Mouse (Mus musculus): ENCODE measurements around the gene Dusp10. TPM values are rescaled to one million over a fixed set of nuclear protein-coding genes. Genes with fewer than 3 reads are reported as not detected.
A peak's percentile ranks its signal among the peaks of the same experiment; 100 is the strongest.

The Dusp10 gene
- total RNA-seq, 2 experiments from 2014 or later = 4.3 to 7.5 TPM

DNA sequence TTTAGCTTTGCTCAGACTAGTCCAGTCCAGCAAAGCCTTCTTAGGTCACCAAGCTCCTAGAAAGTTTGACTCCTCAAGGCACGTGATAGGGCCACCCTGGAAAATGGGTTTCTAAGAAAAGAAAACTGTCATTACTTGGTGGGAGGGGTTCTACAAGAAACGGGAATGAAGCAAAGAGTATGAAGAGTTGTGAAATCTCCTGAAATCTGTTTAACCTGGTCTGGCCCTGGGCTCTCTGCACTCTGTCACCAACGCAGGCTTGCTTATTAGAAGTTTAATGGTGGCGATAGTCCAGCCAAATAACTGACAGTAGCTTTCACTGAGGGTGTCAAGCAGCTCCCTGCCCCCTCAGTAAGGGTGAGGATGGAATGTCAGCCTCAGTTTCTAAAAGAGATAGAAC is 40.0 kb downstream of the Dusp10 start:
- ATAC-seq (ENCODE audit: poor library complexity, severe bottlenecking) = peak; percentile 49

DNA sequence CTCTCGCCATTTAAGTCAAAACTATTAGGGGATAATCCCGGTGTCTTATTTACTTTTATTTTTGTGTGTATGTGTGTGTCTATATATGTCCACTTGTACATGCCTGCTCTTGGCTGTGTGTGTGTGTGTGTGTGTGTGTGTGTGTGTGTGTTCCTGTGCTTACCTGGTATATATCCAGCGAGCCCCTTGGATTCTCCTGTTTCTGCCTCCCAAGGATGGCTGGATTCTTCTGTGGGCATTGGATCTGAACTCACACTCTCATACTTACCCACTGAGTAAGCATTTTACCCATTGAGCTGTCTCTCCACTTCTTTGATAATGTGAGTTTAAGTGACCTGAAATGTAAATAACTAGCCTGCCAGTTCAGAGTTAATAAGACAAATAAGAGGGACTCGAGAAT is 40.6 kb downstream of the Dusp10 start:
- ATAC-seq (ENCODE audit: poor library complexity, severe bottlenecking) = no peak

DNA sequence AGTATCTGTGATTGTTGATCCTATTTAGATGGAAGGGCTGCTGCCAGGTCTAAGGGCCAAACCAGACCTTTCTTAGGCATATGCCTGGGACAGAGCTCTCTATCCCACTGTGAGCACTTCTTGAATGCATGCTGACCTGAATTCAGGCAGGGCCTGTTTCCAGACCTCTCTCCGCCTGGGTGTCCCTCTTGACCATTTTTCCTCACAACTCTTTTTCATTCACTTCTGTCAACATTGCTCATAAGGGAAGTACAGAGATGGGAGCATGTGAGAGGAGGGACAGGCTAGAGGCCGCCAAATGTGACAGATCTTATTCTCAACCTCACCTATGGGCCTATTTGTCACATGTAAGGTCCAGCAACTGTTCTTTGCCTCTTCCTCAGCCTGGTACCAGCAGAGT is 41.1 kb downstream of the Dusp10 start:
- no peak for ATAC-seq (ENCODE audit: poor library complexity, severe bottlenecking)

DNA sequence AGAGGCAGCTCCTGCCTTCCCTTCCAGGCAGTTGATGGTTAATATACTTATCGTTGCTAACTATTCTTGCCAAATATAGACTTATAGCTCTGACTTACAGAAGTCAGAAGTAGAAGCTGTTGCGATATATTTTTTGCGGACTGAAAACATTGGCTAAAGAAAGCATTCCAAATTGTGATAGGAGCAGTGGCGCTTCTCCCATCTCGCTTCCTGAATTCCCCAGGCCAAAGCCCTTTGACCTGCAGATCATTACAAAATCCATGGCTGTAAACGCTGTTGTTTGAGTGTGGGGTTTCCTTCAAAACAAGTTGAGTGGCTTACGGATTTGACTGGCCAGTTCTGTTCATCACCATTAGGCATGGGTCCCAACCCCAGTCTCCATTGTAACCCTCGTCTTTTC is 45.1 kb downstream of the Dusp10 start:
- no peak for ATAC-seq (ENCODE audit: poor library complexity, severe bottlenecking)

DNA sequence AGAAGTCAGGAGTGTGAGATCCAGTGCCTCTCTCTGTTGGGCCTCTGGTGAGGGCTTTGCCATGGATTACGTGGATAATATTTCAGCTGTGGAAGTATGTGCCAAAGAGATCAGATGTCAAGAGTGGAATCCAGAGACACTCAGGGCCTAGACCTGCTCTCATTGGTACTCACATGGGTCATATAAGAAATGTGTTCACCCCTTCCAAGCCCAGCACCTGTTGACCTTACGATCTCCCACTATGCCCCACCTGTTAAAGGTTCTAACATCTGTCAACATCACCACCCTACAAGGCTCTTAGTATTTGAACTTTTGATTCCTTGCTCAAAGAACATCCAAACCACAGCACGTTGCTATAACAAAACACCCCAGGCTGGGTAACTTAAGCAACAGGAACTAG is 46.7 kb downstream of the Dusp10 start:
- no peak for ATAC-seq (ENCODE audit: poor library complexity, severe bottlenecking)

DNA sequence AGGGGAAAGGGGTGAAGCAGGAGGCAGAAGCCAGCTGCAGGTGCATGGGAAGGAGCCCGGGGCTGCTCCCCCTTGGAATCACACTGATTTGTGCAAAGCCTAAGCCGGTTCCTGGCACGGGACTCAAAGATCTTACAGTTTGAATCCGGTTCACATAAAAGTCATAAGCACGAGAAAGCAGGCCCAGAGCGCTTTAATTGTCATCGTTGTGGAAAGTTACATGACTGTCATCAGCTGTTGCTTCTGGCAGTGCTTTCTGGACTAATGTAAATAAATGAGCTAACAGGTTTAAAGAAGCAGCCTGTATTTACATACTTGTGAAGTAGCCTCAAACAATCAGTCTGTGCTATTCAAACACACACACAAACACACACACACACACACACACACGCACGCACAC is 47.3 kb downstream of the Dusp10 start:
- ATAC-seq (ENCODE audit: poor library complexity, severe bottlenecking) = no peak

DNA sequence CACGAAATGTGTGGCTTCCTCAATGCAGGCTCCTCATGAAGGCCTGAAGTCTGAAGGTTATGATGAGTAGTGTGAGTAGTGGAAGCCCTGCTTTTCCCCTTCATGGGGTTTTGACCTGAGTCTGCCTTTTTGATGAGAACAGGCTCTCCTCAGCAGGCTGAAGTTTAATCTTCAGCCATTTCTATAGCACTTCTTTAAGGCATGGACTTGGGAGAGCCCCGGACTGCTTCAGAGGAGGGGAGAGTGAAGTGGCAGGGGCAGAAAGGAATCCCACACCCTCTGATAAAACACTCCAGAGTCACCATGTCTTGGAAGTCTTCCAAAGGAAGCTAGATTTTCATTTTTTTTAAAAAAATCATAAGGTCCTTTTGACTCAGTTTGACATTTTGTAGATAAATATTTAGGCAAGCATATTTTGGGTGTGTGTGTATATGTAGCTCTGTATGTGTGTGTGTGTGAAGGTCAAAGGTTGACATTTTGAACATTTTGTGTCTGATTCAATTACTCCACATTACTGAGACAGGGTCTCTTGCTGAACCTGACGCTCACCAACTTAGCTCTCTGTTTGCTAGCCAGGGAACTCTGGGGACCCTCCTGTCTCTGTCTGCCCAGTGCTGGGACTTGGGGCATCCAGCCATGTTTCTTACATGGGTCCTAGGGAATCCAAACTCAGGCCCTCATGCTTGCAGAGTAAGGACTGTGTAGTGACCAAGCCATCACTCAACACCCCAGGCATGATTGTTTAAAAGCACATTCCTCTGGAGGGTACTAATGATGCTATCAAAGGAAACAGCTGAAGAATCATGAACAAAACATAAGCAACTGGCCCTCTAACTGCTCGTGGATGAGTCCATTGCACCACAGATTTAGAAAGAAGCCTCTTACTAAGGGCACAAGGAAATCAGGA is 48.0 kb downstream of the Dusp10 start:
- no peak for ATAC-seq (ENCODE audit: poor library complexity, severe bottlenecking)

DNA sequence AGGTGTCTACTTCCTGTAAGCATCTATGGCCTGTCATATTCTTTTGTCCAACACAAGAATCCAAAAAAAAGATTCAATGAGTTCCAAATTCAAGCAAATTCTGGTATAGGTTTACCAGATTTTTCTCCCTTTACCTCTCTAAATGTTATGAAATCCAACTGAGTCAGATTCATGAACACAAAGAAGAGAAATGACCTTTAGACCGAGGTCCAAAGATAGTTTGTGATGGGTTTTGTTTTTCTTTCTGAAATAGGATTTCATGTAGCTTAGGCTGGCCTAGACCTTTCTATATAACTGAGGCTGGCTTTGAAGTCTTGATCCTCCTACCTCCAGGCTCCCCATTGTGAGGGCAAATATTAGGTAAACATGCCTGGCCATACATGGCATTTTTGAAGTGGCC is 48.8 kb downstream of the Dusp10 start:
- no peak for ATAC-seq (ENCODE audit: poor library complexity, severe bottlenecking)

DNA sequence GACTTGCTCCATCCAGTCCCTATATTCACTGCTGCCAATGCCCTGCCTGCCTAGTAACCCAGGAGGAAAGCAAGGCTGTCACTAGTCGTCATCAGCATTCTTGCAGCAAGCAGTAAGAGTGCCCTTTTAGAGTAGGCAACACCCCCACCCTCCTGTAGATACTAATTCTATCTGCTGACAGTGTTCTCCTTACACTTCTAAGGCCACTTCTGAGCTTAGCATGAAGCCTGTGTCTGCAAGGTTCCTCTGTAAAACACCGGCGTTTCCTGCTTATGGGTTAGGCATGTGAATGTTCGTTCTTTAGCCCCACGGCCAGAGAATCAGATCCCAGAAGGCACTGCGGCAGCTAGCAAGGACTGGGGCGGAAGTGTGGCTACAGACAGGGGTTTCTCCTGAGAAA is 51.2 kb downstream of the Dusp10 start:
- peak; percentile 6; the same call in 1 of the 2 replicates for ATAC-seq (ENCODE audit: poor library complexity, severe bottlenecking)

DNA sequence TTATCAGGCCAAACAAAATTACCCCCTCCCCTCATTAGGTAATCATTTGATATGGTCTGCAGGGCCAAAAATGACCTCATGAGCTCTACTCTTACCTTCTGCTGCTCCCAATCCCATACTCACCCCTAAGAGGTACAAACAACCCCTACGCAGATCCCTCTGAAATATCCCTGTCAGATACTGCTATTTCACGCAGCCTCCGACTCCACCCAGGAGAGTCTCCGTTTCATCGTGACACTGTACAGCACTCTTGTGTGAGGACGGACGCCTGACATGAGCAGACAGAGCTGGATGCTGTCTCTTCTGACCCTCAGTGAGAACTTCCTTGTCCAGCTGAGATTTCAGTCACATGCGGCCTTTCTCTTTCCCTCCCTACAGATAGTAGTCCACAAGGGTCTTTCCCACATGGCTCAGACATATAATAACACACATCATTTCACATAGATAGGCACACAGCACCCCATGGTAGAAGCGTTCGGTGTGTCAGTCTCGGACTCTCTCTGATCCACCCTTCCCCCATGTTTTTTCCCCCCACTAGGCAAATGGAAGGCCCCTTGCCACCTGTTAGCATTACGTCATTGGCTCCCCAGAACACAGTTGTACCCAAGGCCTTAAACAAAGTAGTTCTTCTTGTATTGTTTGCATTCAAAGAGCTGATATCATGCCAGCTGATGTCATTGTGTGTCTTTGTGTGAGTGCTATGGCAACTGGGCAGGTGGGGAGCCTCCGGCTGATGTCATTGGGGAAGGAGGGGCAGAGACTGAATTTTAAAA is 52.7 kb downstream of the Dusp10 start:
- no peak for ATAC-seq (ENCODE audit: poor library complexity, severe bottlenecking)

DNA sequence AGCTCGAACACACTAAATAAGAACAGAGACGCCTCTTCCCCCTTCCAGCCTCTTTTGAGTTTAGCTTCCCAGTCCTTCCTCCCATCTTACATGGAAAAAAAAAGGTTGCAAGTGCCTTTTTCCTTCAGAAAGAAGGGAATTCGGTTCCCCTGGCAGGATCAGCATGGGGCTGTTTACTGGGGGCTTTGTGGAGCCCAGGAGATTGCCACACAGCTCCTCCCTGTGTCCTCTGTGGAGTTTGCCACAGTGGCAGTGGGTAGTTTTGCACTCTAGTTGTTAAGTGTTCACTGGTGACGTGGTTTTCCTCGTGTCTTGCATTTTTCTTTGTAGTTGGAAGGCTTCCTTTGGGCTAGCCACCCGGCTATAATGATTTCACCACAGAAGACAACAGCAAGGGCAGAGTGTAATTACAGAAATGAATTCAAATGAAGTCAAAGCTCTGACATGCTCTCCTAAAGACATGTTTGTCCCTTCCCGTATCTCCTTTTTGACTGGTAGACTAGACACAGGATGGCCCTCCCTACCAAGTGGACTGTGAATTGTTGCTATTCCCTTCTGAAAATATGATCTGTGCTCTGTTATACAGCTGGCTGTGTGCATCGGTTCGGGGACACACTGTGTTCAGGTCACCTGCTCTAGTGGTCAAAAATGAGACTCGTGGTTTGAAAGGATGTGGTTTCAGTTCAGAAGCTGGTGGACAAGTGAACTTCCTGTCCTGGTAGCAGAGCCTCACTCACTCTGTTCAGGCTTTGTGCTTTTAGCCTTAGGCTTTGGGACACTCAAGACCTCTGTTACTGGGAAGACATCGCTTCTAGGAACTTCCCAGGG is 53.6 kb downstream of the Dusp10 start:
- ATAC-seq (ENCODE audit: poor library complexity, severe bottlenecking) = peak; percentile 76

DNA sequence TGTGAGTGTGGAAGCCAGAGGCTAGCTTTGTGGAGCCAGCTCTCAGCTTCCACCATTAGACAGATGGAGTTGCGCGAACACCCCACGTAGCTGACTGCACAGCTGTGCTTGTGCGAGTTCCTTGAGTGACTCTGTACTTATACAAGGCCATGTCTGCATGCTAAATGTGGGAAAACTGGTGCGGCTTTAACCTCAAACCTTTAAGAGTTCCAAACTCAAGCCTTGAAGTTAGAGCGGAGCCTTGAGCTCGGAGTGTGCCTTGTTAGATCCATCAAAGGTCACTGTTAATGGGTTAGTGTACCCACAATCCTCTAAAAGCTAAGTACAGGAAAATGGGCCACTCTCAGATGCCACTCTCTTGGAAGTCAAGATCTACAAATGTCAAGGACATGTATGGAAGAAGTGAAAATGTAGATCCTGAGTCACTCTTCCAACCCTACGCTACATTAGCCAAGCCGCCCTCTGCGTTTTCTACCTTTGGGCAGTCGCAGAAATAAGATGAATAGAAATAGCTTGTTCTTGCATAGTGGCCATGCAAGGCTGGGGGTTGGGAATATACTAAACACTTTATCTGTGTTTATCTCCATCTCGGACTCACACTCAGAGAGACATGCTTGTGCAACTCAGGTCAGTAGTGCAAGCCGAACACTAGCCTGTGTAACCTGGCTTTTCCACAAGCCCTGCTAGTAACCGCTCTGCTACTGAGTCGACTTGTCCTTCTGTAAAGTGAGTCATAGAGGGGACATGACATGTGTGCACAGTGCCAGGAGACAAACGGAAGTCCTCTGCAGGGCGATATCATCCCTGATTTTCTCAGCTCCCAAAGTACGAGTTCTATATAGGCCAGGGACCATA is 54.8 kb downstream of the Dusp10 start:
- no peak for ATAC-seq (ENCODE audit: poor library complexity, severe bottlenecking)

DNA sequence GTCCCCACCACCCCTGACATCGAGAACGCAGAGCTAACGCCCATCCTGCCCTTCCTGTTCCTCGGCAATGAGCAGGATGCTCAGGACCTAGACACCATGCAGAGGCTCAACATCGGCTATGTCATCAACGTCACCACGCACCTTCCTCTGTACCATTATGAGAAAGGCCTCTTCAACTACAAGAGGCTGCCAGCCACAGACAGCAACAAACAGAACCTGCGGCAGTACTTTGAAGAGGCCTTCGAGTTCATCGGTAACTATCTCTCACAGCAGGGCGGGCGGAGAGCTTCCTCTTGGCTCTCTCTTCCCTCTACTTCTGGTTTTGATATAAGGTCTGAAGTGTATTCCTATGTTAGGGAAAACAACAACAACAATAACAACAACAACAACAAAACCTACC is 55.9 kb downstream of the Dusp10 start:
- ATAC-seq (ENCODE audit: poor library complexity, severe bottlenecking) = no peak

DNA sequence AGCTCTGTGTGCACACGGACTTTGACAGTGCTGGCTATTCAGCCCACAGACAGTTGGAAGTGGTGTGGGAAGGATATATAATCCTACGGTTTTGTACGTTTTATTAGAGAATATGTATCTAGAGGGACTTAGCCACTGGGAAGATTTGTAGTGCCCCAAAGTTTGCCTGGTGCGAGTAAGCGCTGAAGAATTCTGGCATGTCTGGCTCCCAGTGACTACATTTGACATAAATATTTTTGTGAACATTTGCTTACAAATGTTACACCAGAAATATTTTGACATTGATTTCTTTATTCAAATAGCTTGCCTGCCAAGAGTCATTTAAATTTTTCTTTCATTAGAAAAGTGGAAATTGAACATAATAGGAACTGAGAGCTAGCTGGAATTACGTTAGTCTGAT is 63.0 kb downstream of the Dusp10 start:
- no peak for ATAC-seq (ENCODE audit: poor library complexity, severe bottlenecking)

DNA sequence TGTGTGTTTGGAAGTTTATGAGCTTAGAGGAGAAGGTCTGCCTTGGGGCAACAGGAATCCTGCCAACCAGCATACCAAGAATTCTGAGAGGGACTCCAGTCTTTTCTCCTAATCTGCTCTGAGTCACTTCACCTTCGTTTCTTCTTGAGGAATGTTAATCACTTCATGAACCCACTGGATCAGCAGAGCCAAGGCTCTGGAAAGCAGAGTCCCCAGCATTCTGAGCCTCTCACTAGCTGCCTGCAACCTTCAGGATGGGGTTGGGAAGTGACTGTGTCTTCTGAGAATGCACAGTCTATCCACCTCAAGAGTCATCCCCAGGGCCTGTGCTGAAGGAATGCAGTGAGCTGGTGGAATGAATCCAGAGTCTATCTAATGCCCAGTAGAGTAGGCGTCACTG is 63.7 kb downstream of the Dusp10 start:
- no peak for ATAC-seq (ENCODE audit: poor library complexity, severe bottlenecking)

DNA sequence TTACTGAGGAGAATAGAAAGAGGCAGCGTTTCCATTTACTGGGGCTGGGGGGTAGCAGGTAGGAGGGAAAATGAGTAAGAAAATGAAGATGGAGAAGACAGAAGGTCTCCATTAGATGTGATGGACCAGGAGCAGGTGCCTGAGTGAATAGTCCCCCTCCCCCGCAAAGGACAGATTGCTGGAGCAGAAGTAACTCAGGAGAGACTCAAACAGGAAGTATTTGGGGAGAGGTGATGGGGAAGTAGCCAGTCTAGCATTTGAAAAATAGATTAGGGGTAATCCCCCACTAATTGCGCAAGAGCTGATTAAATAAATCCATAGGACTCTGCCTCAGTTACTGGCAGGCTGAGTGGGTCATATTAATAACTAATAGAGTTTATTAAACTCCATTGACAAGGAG is 66.2 kb downstream of the Dusp10 start:
- ATAC-seq (ENCODE audit: poor library complexity, severe bottlenecking) = peak; percentile 81

DNA sequence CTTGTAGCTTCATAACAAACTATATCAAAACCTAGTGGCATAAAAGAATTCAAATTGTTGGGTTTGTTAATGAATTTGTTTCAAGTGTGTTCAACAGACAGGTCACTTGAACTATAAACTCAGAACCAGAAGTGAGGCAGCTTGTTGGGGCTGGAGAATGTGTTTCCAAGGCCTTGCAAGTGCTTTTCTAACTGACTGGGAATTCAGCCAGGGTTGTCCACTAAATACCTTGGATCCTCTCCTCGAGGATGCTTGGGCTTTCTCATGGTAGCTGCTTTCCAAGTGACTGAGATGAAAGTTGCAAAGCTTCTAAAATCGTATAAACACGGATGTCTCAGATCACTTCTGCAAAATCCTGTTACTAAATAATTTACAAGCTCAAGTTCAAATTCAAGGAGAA is 69.6 kb downstream of the Dusp10 start:
- no peak for ATAC-seq (ENCODE audit: poor library complexity, severe bottlenecking)

DNA sequence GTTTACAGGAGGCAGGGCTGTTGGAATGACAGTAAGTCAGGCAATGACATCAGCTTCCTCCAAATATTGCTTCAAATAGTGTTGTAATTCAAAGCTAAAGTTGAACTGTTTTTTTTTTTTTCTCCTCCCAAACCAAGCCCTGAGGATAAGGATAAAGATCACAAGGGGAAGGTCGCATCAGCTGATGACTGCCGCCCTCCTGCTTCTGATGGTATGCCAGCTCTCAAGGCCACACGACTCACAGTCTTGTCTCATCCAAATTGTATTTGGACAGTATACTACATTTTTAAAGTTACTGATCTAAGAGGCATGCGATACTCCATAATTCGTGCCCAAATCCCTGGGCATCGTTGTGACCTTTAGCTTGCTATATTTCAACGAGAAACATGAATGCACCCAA is 70.1 kb downstream of the Dusp10 start:
- peak; percentile 38 for ATAC-seq (ENCODE audit: poor library complexity, severe bottlenecking)

DNA sequence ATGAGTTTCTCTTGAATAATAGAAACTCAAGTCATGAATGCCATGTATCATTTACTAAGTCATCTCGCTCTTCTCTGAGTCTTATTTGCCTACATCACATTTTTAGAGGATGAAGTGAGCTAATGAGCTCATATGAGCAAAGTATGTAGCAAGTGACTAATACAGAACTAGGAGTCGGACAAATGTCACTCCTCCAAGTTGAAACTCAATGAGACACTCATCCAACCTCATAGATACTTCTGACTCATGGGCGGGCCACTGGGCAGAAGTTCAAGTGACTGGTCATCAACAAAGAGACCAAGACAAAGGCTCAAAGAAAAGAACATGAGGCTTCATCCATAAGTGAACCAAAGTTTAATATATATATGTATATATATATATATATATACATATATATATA is 71.9 kb downstream of the Dusp10 start:
- no peak for ATAC-seq (ENCODE audit: poor library complexity, severe bottlenecking)

DNA sequence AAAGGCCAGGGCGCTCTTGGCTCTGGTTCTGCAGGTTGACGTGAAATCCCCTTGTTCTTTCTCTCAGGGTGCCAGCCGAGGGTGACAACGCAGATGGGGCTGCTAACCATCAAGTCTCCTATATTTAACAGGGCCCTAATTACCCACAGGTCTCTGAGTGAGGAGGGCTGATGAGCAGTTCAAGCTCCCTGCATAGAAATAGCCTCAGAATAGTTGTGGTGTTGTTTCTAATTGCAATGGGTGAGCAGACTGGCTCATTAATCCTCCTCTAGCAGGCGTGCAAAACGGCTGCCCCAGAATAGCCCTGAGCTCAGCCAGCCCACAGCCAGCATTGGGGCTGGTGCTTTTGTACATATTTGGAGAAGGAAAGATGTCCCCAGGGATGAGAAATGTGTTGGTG is 77.4 kb downstream of the Dusp10 start:
- ATAC-seq (ENCODE audit: poor library complexity, severe bottlenecking) = no peak
